Mouse (Mus musculus) testis, adult 2 months (tissue): ENCODE results near the gene Yipf2.

Experiments used
- CTCF ChIP-seq: fragments of 200-500 bp; IDR thresholded peaks from 2 replicates; pipeline ENCODE4 v1.5.1; 2012; ENCODE audit warnings: low read depth, mild to moderate bottlenecking, inconsistent platforms, low read length, moderate library complexity; ENCODE audit not compliant: control insufficient read depth, insufficient read depth, insufficient replicate concordance
- POLR2A ChIP-seq: fragments of 200-500 bp; IDR thresholded peaks from 2 replicates; pipeline ENCODE4 v1.6.1; 2012; ENCODE audit warnings: low read depth, mild to moderate bottlenecking, inconsistent platforms, low read length, moderate library complexity; ENCODE audit not compliant: control insufficient read depth

- TF ChIP-seq POLR2A (no peak), CTCF (no peak)
These were observed 16.3 kb downstream of the Yipf2 start for GRCm38 (mm10) chr9:21576286-21576685.
